Mouse (Mus musculus): ENCODE measurements around the gene Tead1. TPM values are rescaled to one million over a fixed set of nuclear protein-coding genes. Genes with fewer than 3 reads are reported as not detected.

Gene Tead1
- polyA plus RNA-seq, 1 experiment from 2014 or later: 15.9 TPM

GRCm38 (mm10) chr7:112851281-112851744, 172.2 kb downstream of the Tead1 start:
- Histone ChIP-seq H3K36me3 (no peaks in the 10 kb centered on the region), H3K4me2 (no peak overlapping the region), H3K27ac (replicated peaks) (peak overlapping the region; percentile 24; the same call in 1 of the 2 replicates), H3K9ac (replicated peaks) (no peak overlapping the region), H3K4me1 (peaks cover 49% of the 10 kb centered on the region), H3K4me3 (replicated peaks) (no peak overlapping the region), H3K27me3 (replicated peaks) (no peaks in the 10 kb centered on the region), H3K9me3 (replicated peaks) (no peaks in the 10 kb centered on the region)
- WGBS: 15% methylated on average over 8 of the region's 8 CpGs
- no peak for ATAC-seq (ENCODE audit: low FRiP score)

- peaks cover 54% of the 10 kb centered on the region for H3K4me1 ChIP-seq
- ATAC-seq (ENCODE audit: low FRiP score): peak; percentile 32; the same call in 1 of the 2 replicates
- no peak overlapping the region for H3K4me3 ChIP-seq (replicated peaks)
- 0 out of 2 replicates have a peak overlapping the region, but pooled peaks have one; percentile 14 for H3K27ac ChIP-seq (replicated peaks)
- no peak overlapping the region for H3K9ac ChIP-seq (replicated peaks)
- no peaks in the 10 kb centered on the region for H3K9me3 ChIP-seq (replicated peaks)
- H3K27me3 ChIP-seq (replicated peaks): no peaks in the 10 kb centered on the region
- no peaks in the 10 kb centered on the region for H3K36me3 ChIP-seq
- H3K4me2 ChIP-seq: no peak overlapping the region
- 32% methylated on average over 7 of the region's 7 CpGs for WGBS
Observed at GRCm38 (mm10) chr7:112852149-112852839, 173.2 kb downstream of the Tead1 start.

- 43% methylated on average over 4 of the region's 4 CpGs for WGBS
- ATAC-seq (ENCODE audit: low FRiP score): no peak
- Histone ChIP-seq H3K36me3 (no peaks in the 10 kb centered on the region), H3K4me3 (replicated peaks) (no peak overlapping the region), H3K27me3 (replicated peaks) (no peaks in the 10 kb centered on the region), H3K27ac (replicated peaks) (no peak overlapping the region), H3K4me1 (peaks cover 54% of the 10 kb centered on the region), H3K9ac (replicated peaks) (no peak overlapping the region), H3K9me3 (replicated peaks) (no peaks in the 10 kb centered on the region), H3K4me2 (no peak overlapping the region)
Observed at GRCm38 (mm10) chr7:112853857-112854256, 174.7 kb downstream of the Tead1 start.

- H3K27me3 ChIP-seq (replicated peaks): no peaks in the 10 kb centered on the region
- H3K36me3 ChIP-seq: no peaks in the 10 kb centered on the region
- no peak overlapping the region for H3K27ac ChIP-seq (replicated peaks)
- peaks cover 54% of the 10 kb centered on the region for H3K4me1 ChIP-seq
- no peaks in the 10 kb centered on the region for H3K9me3 ChIP-seq (replicated peaks)
- H3K9ac ChIP-seq (replicated peaks): no peak overlapping the region
- 15% methylated on average over 5 of the region's 5 CpGs for WGBS
- no peak overlapping the region for H3K4me3 ChIP-seq (replicated peaks)
- no peak for ATAC-seq (ENCODE audit: low FRiP score)
- no peak overlapping the region for H3K4me2 ChIP-seq
Observed at GRCm38 (mm10) chr7:112854516-112854915, 175.4 kb downstream of the Tead1 start.

DNA sequence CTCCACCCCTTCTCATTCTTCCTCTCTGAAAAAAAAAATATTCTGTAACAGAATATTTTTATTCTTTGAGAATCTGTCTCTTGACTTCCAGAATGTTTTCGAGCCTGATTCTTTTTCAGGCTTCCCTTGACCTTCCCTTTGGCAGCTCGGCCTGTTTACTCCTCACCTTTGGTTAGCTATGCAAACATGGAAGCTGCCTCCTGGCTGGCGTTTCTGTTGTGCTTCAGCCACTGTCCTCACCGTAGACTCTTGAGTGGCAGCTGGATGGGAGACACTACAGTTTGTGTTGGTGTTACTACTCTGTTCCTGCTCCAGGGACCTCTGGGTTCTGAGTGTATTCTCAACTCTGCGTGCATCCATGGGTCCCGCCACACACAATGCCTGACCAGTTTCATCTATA, 176.3 kb downstream of the Tead1 start:
- no peak overlapping the region for H3K4me3 ChIP-seq (replicated peaks)
- H3K36me3 ChIP-seq: no peaks in the 10 kb centered on the region
- H3K4me2 ChIP-seq: no peak overlapping the region
- 72% methylated on average over 6 of the region's 6 CpGs for WGBS
- no peak overlapping the region for H3K9ac ChIP-seq (replicated peaks)
- H3K27me3 ChIP-seq (replicated peaks): no peaks in the 10 kb centered on the region
- H3K9me3 ChIP-seq (replicated peaks): no peaks in the 10 kb centered on the region
- H3K4me1 ChIP-seq: peaks cover 52% of the 10 kb centered on the region
- no peak for ATAC-seq (ENCODE audit: low FRiP score)
- H3K27ac ChIP-seq (replicated peaks): no peak overlapping the region

GRCm38 (mm10) chr7:112856121-112856571, 177.0 kb downstream of the Tead1 start:
- 24% methylated on average over 7 of the region's 7 CpGs for WGBS
- no peak overlapping the region for H3K4me2 ChIP-seq
- peaks cover 45% of the 10 kb centered on the region for H3K4me1 ChIP-seq
- no peaks in the 10 kb centered on the region for H3K9me3 ChIP-seq (replicated peaks)
- peak; percentile 62 for ATAC-seq (ENCODE audit: low FRiP score)
- no peak overlapping the region for H3K9ac ChIP-seq (replicated peaks)
- H3K4me3 ChIP-seq (replicated peaks): no peak overlapping the region
- no peaks in the 10 kb centered on the region for H3K27me3 ChIP-seq (replicated peaks)
- H3K27ac ChIP-seq (replicated peaks): peak overlapping the region; percentile 41; the same call in 1 of the 2 replicates
- no peaks in the 10 kb centered on the region for H3K36me3 ChIP-seq

DNA sequence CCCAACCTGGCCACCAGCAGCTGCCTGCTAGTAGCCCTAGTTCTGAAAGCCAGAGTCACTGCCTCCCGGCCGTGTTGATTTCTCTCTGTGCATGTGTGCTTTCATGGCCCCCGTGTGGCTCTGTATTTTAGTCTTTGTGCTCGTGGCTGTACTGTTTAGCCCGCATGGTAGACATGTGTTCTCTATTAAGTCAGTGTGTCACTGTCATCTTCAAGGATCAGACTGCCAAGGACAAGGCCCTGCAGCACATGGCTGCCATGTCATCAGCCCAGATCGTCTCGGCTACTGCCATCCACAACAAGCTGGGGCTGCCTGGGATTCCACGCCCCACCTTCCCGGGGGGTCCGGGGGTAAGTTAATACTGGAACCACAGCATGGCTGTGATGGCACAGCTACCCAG, 177.5 kb downstream of the Tead1 start:
- peaks cover 41% of the 10 kb centered on the region for H3K4me1 ChIP-seq
- H3K9ac ChIP-seq (replicated peaks): no peak overlapping the region
- H3K4me3 ChIP-seq (replicated peaks): no peak overlapping the region
- WGBS: 57% methylated on average over 10 of the region's 10 CpGs
- peaks cover 4% of the 10 kb centered on the region; the same call in 1 of the 2 replicates for H3K36me3 ChIP-seq
- H3K27me3 ChIP-seq (replicated peaks): no peaks in the 10 kb centered on the region
- no peak overlapping the region for H3K4me2 ChIP-seq
- no peaks in the 10 kb centered on the region for H3K9me3 ChIP-seq (replicated peaks)
- H3K27ac ChIP-seq (replicated peaks): 0 out of 2 replicates have a peak overlapping the region, but pooled peaks have one; percentile 41
- ATAC-seq (ENCODE audit: low FRiP score): 0 out of 2 replicates have a peak, but pooled peaks have one; percentile 24

DNA sequence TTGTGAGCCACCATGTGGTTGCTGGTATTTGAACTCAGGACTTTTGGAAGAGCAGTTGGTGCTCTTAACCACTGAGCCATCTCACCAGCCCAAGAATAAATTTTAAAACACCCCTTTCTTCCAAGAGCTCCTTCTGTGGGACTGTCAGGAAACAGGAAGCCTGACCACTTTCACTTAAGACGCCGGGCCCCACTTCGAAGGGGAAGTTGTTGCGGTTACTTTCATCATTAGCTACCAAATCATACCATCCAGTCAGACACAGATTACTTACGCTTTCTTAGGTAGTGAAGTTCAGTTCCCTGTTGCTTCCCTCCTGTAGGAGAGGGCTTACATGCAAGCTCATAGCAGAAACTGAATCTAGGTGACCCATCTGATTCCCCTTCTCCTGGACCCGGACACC, 180.8 kb downstream of the Tead1 start:
- Histone ChIP-seq H3K27ac (replicated peaks) (no peak overlapping the region), H3K36me3 (peaks cover 8% of the 10 kb centered on the region), H3K9me3 (replicated peaks) (no peaks in the 10 kb centered on the region), H3K4me2 (no peak overlapping the region), H3K4me3 (replicated peaks) (no peak overlapping the region), H3K4me1 (peaks cover 16% of the 10 kb centered on the region), H3K9ac (replicated peaks) (no peak overlapping the region), H3K27me3 (replicated peaks) (no peaks in the 10 kb centered on the region)
- no peak for ATAC-seq (ENCODE audit: low FRiP score)
- WGBS: 90% methylated on average over 6 of the region's 6 CpGs

DNA sequence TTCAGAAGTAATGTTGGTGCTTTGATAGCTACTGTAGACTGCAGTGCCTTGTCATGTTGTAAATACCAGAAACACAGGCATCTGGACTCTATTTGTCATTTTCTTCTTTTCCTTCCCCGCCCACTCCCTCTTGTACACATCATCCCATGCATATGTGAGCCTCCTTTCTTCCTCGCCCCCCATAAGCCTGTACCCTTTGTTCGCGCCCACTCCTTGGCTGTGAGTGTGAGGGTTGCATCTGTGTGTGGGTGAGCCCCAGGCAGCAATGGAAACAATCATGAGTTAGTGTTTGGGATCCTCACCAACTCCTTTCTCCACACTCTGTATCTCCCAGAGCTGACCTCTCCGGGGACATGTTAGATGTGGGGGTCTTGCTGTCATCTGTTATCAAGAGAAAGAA, 183.0 kb downstream of the Tead1 start:
- Histone ChIP-seq H3K4me2 (no peak overlapping the region), H3K27ac (replicated peaks) (no peak overlapping the region), H3K36me3 (peaks cover 8% of the 10 kb centered on the region), H3K27me3 (replicated peaks) (no peaks in the 10 kb centered on the region), H3K4me1 (no peaks in the 10 kb centered on the region), H3K9me3 (replicated peaks) (no peaks in the 10 kb centered on the region), H3K9ac (replicated peaks) (no peak overlapping the region), H3K4me3 (replicated peaks) (no peak overlapping the region)
- WGBS: 98% methylated on average over 5 of the region's 5 CpGs
- no peak for ATAC-seq (ENCODE audit: low FRiP score)

DNA sequence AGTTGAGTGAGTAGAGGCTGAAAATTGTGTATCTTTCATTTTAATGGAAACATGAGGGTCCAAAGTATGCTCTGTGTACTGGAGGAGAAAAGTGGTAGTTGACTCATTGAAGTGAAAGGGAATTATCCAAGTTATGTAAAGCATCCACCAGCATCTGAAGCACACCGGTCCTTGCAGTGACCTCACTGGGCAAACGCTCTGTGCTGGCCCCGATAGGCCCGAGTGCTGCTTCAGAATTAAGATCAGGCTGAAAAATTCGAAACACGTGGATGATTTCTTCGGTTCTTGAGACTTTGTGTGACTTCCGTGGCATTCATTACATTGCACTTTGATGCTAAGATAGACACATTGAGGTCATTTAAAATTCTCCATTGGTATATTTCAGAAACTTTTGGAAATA, 185.1 kb downstream of the Tead1 start:
- Histone ChIP-seq H3K9ac (replicated peaks) (no peak overlapping the region), H3K4me1 (peaks cover 12% of the 10 kb centered on the region), H3K27me3 (replicated peaks) (no peaks in the 10 kb centered on the region), H3K36me3 (peaks cover 8% of the 10 kb centered on the region), H3K4me3 (replicated peaks) (no peak overlapping the region), H3K9me3 (replicated peaks) (no peaks in the 10 kb centered on the region), H3K27ac (replicated peaks) (no peak overlapping the region), H3K4me2 (no peak overlapping the region)
- 98% methylated on average over 8 of the region's 8 CpGs for whole genome bisulfite sequencing
- no peak for ATAC-seq (ENCODE audit: low FRiP score)

DNA sequence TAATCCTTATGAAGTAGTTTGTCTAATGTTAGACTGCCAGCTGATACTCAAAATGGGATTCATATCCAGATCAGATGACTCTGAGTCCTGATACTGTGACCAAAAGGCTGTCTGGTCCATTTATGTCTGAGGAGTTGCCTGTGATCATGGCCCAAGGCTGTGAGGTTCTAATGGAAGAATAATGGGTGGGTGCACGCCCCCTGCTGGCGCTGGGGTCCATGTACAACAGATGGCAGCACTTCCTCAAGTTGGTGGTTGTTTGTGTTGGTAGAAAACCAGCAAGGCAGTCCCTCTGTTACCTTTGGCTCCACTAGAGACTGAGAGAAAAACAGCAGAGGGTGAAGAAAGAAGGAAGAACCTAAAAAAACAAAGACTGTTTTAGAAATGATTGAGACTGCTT, 186.6 kb downstream of the Tead1 start:
- no peaks in the 10 kb centered on the region for H3K9me3 ChIP-seq (replicated peaks)
- H3K36me3 ChIP-seq: peaks cover 8% of the 10 kb centered on the region
- 10% methylated on average over 2 of the region's 2 CpGs for WGBS
- H3K27ac ChIP-seq (replicated peaks): no peak overlapping the region
- no peak for ATAC-seq (ENCODE audit: low FRiP score)
- H3K4me1 ChIP-seq: peaks cover 12% of the 10 kb centered on the region
- no peaks in the 10 kb centered on the region for H3K27me3 ChIP-seq (replicated peaks)
- H3K9ac ChIP-seq (replicated peaks): no peak overlapping the region
- H3K4me2 ChIP-seq: no peak overlapping the region
- H3K4me3 ChIP-seq (replicated peaks): no peak overlapping the region

All from neural tube, embryonic 15.5 days (tissue).